Mouse (Mus musculus) heart, adult 2 months (tissue): ENCODE data around the gene Socs2.

Experiments used
- CTCF ChIP-seq: fragments of 200-600 bp; IDR thresholded peaks from 2 replicates; pipeline ENCODE4 v1.8.1; 2022; ENCODE audit warnings: antibody characterized with exemption, mild to moderate bottlenecking, moderate library complexity
- EP300 ChIP-seq: fragments of 200-500 bp; IDR thresholded peaks from 2 replicates; pipeline ENCODE4 v1.6.1; 2011; ENCODE audit warnings: low read depth, low read length, control low read depth; ENCODE audit not compliant: insufficient read depth
- POLR2A ChIP-seq: fragments of 200-500 bp; IDR thresholded peaks from 2 replicates; pipeline ENCODE4 v1.6.1; 2011; ENCODE audit warnings: mild to moderate bottlenecking, low read depth, low read length, control low read depth; ENCODE audit not compliant: insufficient read depth

GRCm38 (mm10) chr10:95411139-95411538 is 5.8 kb downstream of the Socs2 start:
- TF ChIP-seq CTCF: no peak
- no peak for TF ChIP-seq POLR2A
- no peak for TF ChIP-seq EP300
